Comparison of ENCODE assay signal across 8 mouse cellular contexts in genomic region chr5:109548712-109549111, GRCm38 (mm10). TPM values are rescaled to one million over a fixed set of nuclear protein-coding genes. Genes with fewer than 3 reads are reported as not detected.
DNase-seq lines count a peak whose midpoint lies in the region; ATAC-seq and TF ChIP-seq lines count a peak whose summit lies in the region.

No protein-coding gene starts in this region.

- WGBS in hindbrain, postnatal 0 days = 77% methylated on average over 9 of the region's 9 CpGs
- 74% methylated on average over 9 of the region's 9 CpGs for WGBS in hindbrain, embryonic 12.5 days
- 73% methylated on average over 9 of the region's 9 CpGs for WGBS in midbrain, embryonic 10.5 days

- no peak for TF ChIP-seq POLR2A in testis, adult 2 months (IDR thresholded peaks at IDR 0.05; ENCODE audit: control insufficient read depth, low read depth, low read length)

- ATAC-seq in hindbrain, postnatal 0 days = no peak
- ATAC-seq in hindbrain, embryonic 12.5 days (ENCODE audit: low FRiP score) = no peak
- ATAC-seq in inflammation-experienced regulatory T-cells, adult 6 months = peak; percentile 72

- H3K27me3 ChIP-seq in hindbrain, postnatal 0 days (ENCODE audit: insufficient read depth, low read length) = no peaks in the 10 kb centered on the region
- no peaks in the 10 kb centered on the region for H3K27me3 ChIP-seq in hindbrain, embryonic 12.5 days
- no peaks in the 10 kb centered on the region for H3K27me3 ChIP-seq in E14TG2a.4 (ENCODE audit: insufficient read depth, low read length)
- H3K27me3 ChIP-seq in testis, adult 2 months (ENCODE audit: control insufficient read depth, insufficient read depth, low read length) = no peaks in the 10 kb centered on the region
- no peaks in the 10 kb centered on the region for H3K27me3 ChIP-seq in midbrain, embryonic 10.5 days (ENCODE audit: low read depth, poor library complexity, severe bottlenecking)

- H3K36me3 ChIP-seq in hindbrain, postnatal 0 days (ENCODE audit: insufficient read depth, low read length) = no peaks in the 10 kb centered on the region
- peaks cover 17% of the 10 kb centered on the region for H3K36me3 ChIP-seq in hindbrain, embryonic 12.5 days
- no peaks in the 10 kb centered on the region; the same call in 1 of the 2 replicates for H3K36me3 ChIP-seq in E14TG2a.4 (ENCODE audit: insufficient read depth, low read length)
- no peaks in the 10 kb centered on the region for H3K36me3 ChIP-seq in testis, adult 2 months (ENCODE audit: control insufficient read depth, insufficient read depth, low read length)
- no peaks in the 10 kb centered on the region for H3K36me3 ChIP-seq in midbrain, embryonic 10.5 days

- H3K4me1 ChIP-seq in hindbrain, postnatal 0 days (ENCODE audit: insufficient read depth, low read length) = no peaks in the 10 kb centered on the region
- H3K4me1 ChIP-seq in hindbrain, embryonic 12.5 days = no peaks in the 10 kb centered on the region
- no peaks in the 10 kb centered on the region for H3K4me1 ChIP-seq in E14TG2a.4 (replicated peaks; ENCODE audit: low read depth, low read length)
- peaks cover 12% of the 10 kb centered on the region; the same call in 1 of the 2 replicates for H3K4me1 ChIP-seq in testis, adult 2 months (ENCODE audit: control insufficient read depth, insufficient read depth, low read length)
- no peaks in the 10 kb centered on the region for H3K4me1 ChIP-seq in midbrain, embryonic 10.5 days

- H3K27ac ChIP-seq in hindbrain, postnatal 0 days = no peak overlapping the region
- no peak overlapping the region for H3K27ac ChIP-seq in hindbrain, embryonic 12.5 days
- no peak overlapping the region for H3K27ac ChIP-seq in testis, adult 2 months (ENCODE audit: control insufficient read depth, insufficient read depth, low read depth, low read length)
- H3K27ac ChIP-seq in midbrain, embryonic 10.5 days (replicated peaks) = no peak overlapping the region

- no peak for DNase-seq in hindbrain, postnatal 0 days (ENCODE audit: low spot score)
- DNase-seq in 416B (ENCODE audit: low read depth) = peak; percentile 92
- DNase-seq in midbrain, embryonic 10.5 days (ENCODE audit: low spot score) = no peak
- DNase-seq in neural tube, embryonic 10.5 days (ENCODE audit: extremely low spot score, low spot score) = no peak

- peak; percentile 43 for TF ChIP-seq CTCF in hindbrain, postnatal 0 days (IDR thresholded peaks at IDR 0.05; ENCODE audit: low read depth)
- peak; percentile 72 for TF ChIP-seq CTCF in E14TG2a.4 (conservative IDR thresholded peaks at IDR 0.05; ENCODE audit: low read length)
- peak; percentile 65 for TF ChIP-seq CTCF in testis, adult 2 months (IDR thresholded peaks at IDR 0.05; ENCODE audit: control insufficient read depth, insufficient read depth, insufficient replicate concordance, low read depth, low read length)

- H3K4me3 ChIP-seq in hindbrain, postnatal 0 days (ENCODE audit: low read length) = no peak overlapping the region
- H3K4me3 ChIP-seq in hindbrain, embryonic 12.5 days = no peak overlapping the region
- no peak overlapping the region for H3K4me3 ChIP-seq in E14TG2a.4 (replicated peaks; ENCODE audit: low read length)
- H3K4me3 ChIP-seq in testis, adult 2 months (ENCODE audit: control insufficient read depth, low read depth, low read length) = no peak overlapping the region
- H3K4me3 ChIP-seq in midbrain, embryonic 10.5 days = no peak overlapping the region

- no peak overlapping the region for H3K9ac ChIP-seq in hindbrain, postnatal 0 days (replicated peaks; ENCODE audit: low read length)
- H3K9ac ChIP-seq in hindbrain, embryonic 12.5 days = no peak overlapping the region

- no peak overlapping the region for H3K4me2 ChIP-seq in hindbrain, postnatal 0 days (ENCODE audit: low read depth, low read length)
- H3K4me2 ChIP-seq in hindbrain, embryonic 12.5 days (replicated peaks) = no peak overlapping the region

- H3K9me3 ChIP-seq in hindbrain, postnatal 0 days (ENCODE audit: low read length) = no peaks in the 10 kb centered on the region
- H3K9me3 ChIP-seq in hindbrain, embryonic 12.5 days (replicated peaks) = peaks cover 53% of the 10 kb centered on the region
- H3K9me3 ChIP-seq in E14TG2a.4 (ENCODE audit: low read length) = peaks cover 28% of the 10 kb centered on the region
- H3K9me3 ChIP-seq in midbrain, embryonic 10.5 days (replicated peaks) = peaks cover 83% of the 10 kb centered on the region

RNA-seq across cellular contexts. Expression of gene Crlf2, which starts 10.1 kb away (rescaled TPM):
- 30.3 and 37.7 TPM in 2 replicates for total RNA-seq in hindbrain, postnatal 0 days (2014; rRNA removed)
- polyA plus RNA-seq in hindbrain, postnatal 0 days (2015; fragmentation: Nextera tagmentation; extraction: Ambion mirVana) = 28.6 and 29.0 TPM in 2 replicates
- 8.8 and 9.0 TPM in 2 replicates for polyA plus RNA-seq in hindbrain, embryonic 12.5 days (2016; fragmentation: Nextera tagmentation; extraction: Ambion mirVana)
- polyA plus RNA-seq in inflammation-experienced regulatory T-cells, adult 6 months (2017; shearing (Covaris generic)) = 10 to 100 TPM in 1 of 3 experiments, 1 to 10 TPM in 2; 4.5 to 10.3 (median 7.9) TPM
- 24.0 and 26.3 TPM in 2 replicates for polyA plus RNA-seq in testis, adult 2 months (2012; rRNA removed)
- 3.7 and 3.9 TPM in 2 replicates for polyA plus RNA-seq in midbrain, embryonic 10.5 days (2016; fragmentation: Nextera tagmentation; extraction: Ambion mirVana)
